Mouse (Mus musculus): ENCODE data around the gene Rsph9. TPM values are rescaled to one million over a fixed set of nuclear protein-coding genes. Genes with fewer than 3 reads are reported as not detected.

Rsph9 gene
- polyA plus RNA-seq, 1 experiment from 2014 or later, result 6.8 TPM

- no peak for ATAC-seq (ENCODE audit: insufficient number of reproducible peaks, insufficient read depth, low FRiP score, low read depth)
- no peaks in the 10 kb centered on the region for H3K9me3 ChIP-seq (ENCODE audit: control insufficient read depth, low read length)
- H3K27ac ChIP-seq (replicated peaks in 1 of 2; ENCODE audit: control insufficient read depth in 1 of 2, insufficient read depth in 1 of 2, low read depth in 2 of 2, low read length in 2 of 2), result no peak overlapping the region
- H3K36me3 ChIP-seq (ENCODE audit: control insufficient read depth, insufficient read depth, low read length), result no peaks in the 10 kb centered on the region
- WGBS, result 94% methylated on average over 3 of the region's 3 CpGs
- peaks cover 5 to 7% of the 10 kb centered on the region in 2 experiments; a peak in 3 of 4 replicates for H3K4me1 ChIP-seq (ENCODE audit: control insufficient read depth in 2 of 2, insufficient read depth in 2 of 2, low read length in 2 of 2)
- no peak overlapping the region for H3K4me3 ChIP-seq (ENCODE audit: control insufficient read depth in 1 of 2, insufficient read depth in 1 of 2, low read depth in 1 of 2, low read length in 2 of 2)
- no peak overlapping the region for H3K4me2 ChIP-seq (ENCODE audit: low read length)
- H3K27me3 ChIP-seq (ENCODE audit: control insufficient read depth, insufficient read depth, low read length), result no peaks in the 10 kb centered on the region
- no peak overlapping the region for H3K9ac ChIP-seq (ENCODE audit: low read length)
Observed at GRCm38 (mm10) chr17:46139872-46140271, 4.1 kb downstream of the Rsph9 start.

DNA sequence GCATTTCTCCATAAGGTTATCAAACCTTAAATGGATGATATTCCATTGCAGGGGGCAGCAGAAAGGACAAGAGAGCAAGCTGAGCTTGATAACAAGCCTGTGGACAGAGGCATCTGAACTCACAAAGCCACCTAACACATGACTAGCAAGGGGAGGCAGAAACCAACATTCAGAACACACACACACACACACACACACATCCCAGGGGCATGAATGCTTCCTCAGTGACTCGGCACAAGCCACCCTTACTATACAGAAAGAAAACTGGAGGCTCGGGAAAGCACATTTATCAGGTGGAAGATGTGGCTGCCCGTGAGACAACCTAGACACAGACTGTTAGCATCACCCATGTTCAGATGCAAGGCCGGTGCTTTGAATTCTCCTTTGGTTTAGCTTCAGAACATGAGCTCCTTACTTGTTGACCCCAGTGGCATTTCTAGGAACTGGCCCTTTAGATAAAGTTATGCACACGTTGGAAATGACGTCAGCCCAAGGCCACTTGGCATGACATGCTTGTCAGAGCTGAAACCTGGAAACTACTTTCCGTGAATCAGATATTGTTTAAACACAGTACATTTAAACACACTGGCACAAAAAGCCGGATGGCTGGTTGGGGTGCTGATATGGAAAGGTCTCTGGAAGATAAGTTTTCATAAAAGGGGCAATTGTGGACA is 5.3 kb downstream of the Rsph9 start:
- 45% methylated on average over 8 of the region's 8 CpGs for WGBS
- Histone ChIP-seq H3K4me3 (ENCODE audit: control insufficient read depth in 1 of 2, insufficient read depth in 1 of 2, low read depth in 1 of 2, low read length in 2 of 2) (no peak overlapping the region), H3K9me3 (ENCODE audit: control insufficient read depth, low read length) (no peaks in the 10 kb centered on the region), H3K36me3 (ENCODE audit: control insufficient read depth, insufficient read depth, low read length) (no peaks in the 10 kb centered on the region), H3K9ac (ENCODE audit: low read length) (no peak overlapping the region), H3K27ac (replicated peaks in 1 of 2; ENCODE audit: control insufficient read depth in 1 of 2, insufficient read depth in 1 of 2, low read depth in 2 of 2, low read length in 2 of 2) (no peak overlapping the region), H3K27me3 (ENCODE audit: control insufficient read depth, insufficient read depth, low read length) (no peaks in the 10 kb centered on the region), H3K4me2 (ENCODE audit: low read length) (no peak overlapping the region), H3K4me1 (ENCODE audit: control insufficient read depth in 2 of 2, insufficient read depth in 2 of 2, low read length in 2 of 2) (peaks cover 4 to 5% of the 10 kb centered on the region in 2 experiments; a peak in 2 of 4 replicates)
- no peak for ATAC-seq (ENCODE audit: insufficient number of reproducible peaks, insufficient read depth, low FRiP score, low read depth)

DNA sequence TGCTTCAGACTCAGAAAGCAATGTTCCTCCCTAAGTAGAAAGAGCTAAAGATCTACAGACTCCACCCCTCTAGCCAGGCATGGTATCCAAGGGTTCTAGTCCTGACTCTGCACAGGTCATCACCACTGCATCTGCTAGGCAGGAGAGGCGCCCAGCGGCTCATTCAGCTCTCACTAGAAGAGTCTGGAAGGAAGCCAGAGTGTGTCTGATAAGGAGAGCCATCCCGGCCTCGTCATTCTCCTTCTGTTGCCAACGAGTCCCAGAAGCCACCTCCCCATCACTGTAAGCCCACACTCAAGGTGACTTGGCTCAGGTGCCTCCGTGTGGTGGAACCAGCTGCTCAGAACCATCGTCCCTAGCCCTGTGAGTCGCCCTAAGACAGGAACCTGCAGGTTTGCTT is 11.2 kb downstream of the Rsph9 start:
- ATAC-seq (ENCODE audit: insufficient number of reproducible peaks, insufficient read depth, low FRiP score, low read depth), result no peak

GRCm38 (mm10) chr17:46132058-46132718 is 11.8 kb downstream of the Rsph9 start:
- no peak overlapping the region for H3K27ac ChIP-seq (replicated peaks in 1 of 2; ENCODE audit: control insufficient read depth in 1 of 2, insufficient read depth in 1 of 2, low read depth in 2 of 2, low read length in 2 of 2)
- ATAC-seq (ENCODE audit: insufficient number of reproducible peaks, insufficient read depth, low FRiP score, low read depth), result 0 out of 2 replicates have a peak, but pooled peaks have one; percentile 8
- WGBS, result 20% methylated on average over 12 of the region's 12 CpGs

More for the DNA sequence above, 11.2 kb downstream of the Rsph9 start:
- 30% methylated on average over 8 of the region's 8 CpGs for WGBS
- Histone ChIP-seq H3K4me1 (ENCODE audit: control insufficient read depth in 2 of 2, insufficient read depth in 2 of 2, low read length in 2 of 2) (0 out of 4 replicates have a peak, but pooled peaks cover 0 to 4% of the 10 kb centered on the region in 2 experiments), H3K27ac (replicated peaks in 1 of 2; ENCODE audit: control insufficient read depth in 1 of 2, insufficient read depth in 1 of 2, low read depth in 2 of 2, low read length in 2 of 2) (no peak overlapping the region), H3K27me3 (ENCODE audit: control insufficient read depth, insufficient read depth, low read length) (no peaks in the 10 kb centered on the region), H3K9ac (ENCODE audit: low read length) (no peak overlapping the region), H3K36me3 (ENCODE audit: control insufficient read depth, insufficient read depth, low read length) (peaks cover 19% of the 10 kb centered on the region), H3K4me3 (ENCODE audit: control insufficient read depth in 1 of 2, insufficient read depth in 1 of 2, low read depth in 1 of 2, low read length in 2 of 2) (no peak overlapping the region), H3K9me3 (ENCODE audit: control insufficient read depth, low read length) (no peaks in the 10 kb centered on the region), H3K4me2 (ENCODE audit: low read length) (no peak overlapping the region)

GRCm38 (mm10) chr17:46129741-46130498 is 14.1 kb downstream of the Rsph9 start:
- no peaks in the 10 kb centered on the region for H3K27me3 ChIP-seq (ENCODE audit: control insufficient read depth, insufficient read depth, low read length)
- no peaks in the 10 kb centered on the region for H3K9me3 ChIP-seq (ENCODE audit: control insufficient read depth, low read length)
- H3K4me3 ChIP-seq (ENCODE audit: control insufficient read depth in 1 of 2, insufficient read depth in 1 of 2, low read depth in 1 of 2, low read length in 2 of 2), result no peak overlapping the region
- H3K4me1 ChIP-seq (ENCODE audit: control insufficient read depth in 2 of 2, insufficient read depth in 2 of 2, low read length in 2 of 2), result 0 out of 4 replicates have a peak, but pooled peaks cover 0 to 4% of the 10 kb centered on the region in 2 experiments
- H3K36me3 ChIP-seq (ENCODE audit: control insufficient read depth, insufficient read depth, low read length), result peaks cover 49% of the 10 kb centered on the region
- H3K27ac ChIP-seq (replicated peaks in 1 of 2; ENCODE audit: control insufficient read depth in 1 of 2, insufficient read depth in 1 of 2, low read depth in 2 of 2, low read length in 2 of 2), result no peak overlapping the region
- no peak overlapping the region for H3K4me2 ChIP-seq (ENCODE audit: low read length)
- ATAC-seq (ENCODE audit: insufficient number of reproducible peaks, insufficient read depth, low FRiP score, low read depth), result 0 out of 2 replicates have a peak, but pooled peaks have one; percentile 48
- H3K9ac ChIP-seq (ENCODE audit: low read length), result no peak overlapping the region
- WGBS, result 68% methylated on average over 13 of the region's 13 CpGs

More at GRCm38 (mm10) chr17:46132058-46132718, 11.8 kb downstream of the Rsph9 start:
- Histone ChIP-seq H3K36me3 (ENCODE audit: control insufficient read depth, insufficient read depth, low read length) (peaks cover 26% of the 10 kb centered on the region), H3K4me1 (ENCODE audit: control insufficient read depth in 2 of 2, insufficient read depth in 2 of 2, low read length in 2 of 2) (0 out of 4 replicates have a peak, but pooled peaks cover 0 to 4% of the 10 kb centered on the region in 2 experiments), H3K4me2 (ENCODE audit: low read length) (no peak overlapping the region), H3K9ac (ENCODE audit: low read length) (no peak overlapping the region), H3K4me3 (ENCODE audit: control insufficient read depth in 1 of 2, insufficient read depth in 1 of 2, low read depth in 1 of 2, low read length in 2 of 2) (no peak overlapping the region), H3K27me3 (ENCODE audit: control insufficient read depth, insufficient read depth, low read length) (no peaks in the 10 kb centered on the region), H3K9me3 (ENCODE audit: control insufficient read depth, low read length) (no peaks in the 10 kb centered on the region)

DNA sequence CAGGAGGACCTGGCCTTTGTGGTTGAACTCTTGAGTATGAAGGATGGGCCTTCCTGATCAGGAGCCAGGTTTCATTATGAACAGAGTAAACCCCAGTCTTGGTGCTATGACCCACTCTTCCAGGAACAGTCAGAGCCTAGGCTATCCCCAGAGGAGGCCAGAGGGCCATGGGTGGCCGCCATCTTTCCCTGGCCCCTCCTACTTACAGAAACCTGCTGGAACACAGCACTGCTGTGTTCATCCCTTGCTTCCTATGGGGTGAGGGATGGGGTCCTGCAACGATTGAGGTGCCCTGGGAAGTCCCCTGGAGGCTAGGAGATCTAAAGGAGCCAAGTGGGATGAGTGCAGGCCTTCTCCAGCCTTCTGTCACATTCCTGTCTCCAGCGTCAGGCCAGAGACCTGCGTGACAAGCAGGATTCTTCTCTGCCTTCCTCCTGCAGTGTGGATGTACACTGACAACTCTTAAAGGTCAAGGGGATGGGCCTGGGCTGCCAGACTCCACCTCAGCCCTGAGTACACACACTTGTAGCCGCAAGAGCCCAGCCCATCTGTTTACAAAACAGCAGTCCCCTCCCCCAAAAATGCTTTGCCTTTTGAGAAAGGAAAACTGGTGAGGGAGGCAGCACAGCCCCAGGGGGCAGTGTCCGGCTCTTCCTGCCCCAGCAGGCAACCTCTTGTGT is 16.1 kb downstream of the Rsph9 start:
- H3K36me3 ChIP-seq (ENCODE audit: control insufficient read depth, insufficient read depth, low read length), result peaks cover 68% of the 10 kb centered on the region
- H3K4me1 ChIP-seq (ENCODE audit: control insufficient read depth in 2 of 2, insufficient read depth in 2 of 2, low read length in 2 of 2), result peaks cover 0 to 9% of the 10 kb centered on the region in 2 experiments; a peak in 1 of 4 replicates
- H3K4me3 ChIP-seq (ENCODE audit: control insufficient read depth in 1 of 2, insufficient read depth in 1 of 2, low read depth in 1 of 2, low read length in 2 of 2), result no peak overlapping the region
- 77% methylated on average over 6 of the region's 6 CpGs for WGBS
- ATAC-seq (ENCODE audit: insufficient number of reproducible peaks, insufficient read depth, low FRiP score, low read depth), result no peak
- H3K27me3 ChIP-seq (ENCODE audit: control insufficient read depth, insufficient read depth, low read length), result no peaks in the 10 kb centered on the region
- H3K9me3 ChIP-seq (ENCODE audit: control insufficient read depth, low read length), result no peaks in the 10 kb centered on the region
- H3K27ac ChIP-seq (replicated peaks in 1 of 2; ENCODE audit: control insufficient read depth in 1 of 2, insufficient read depth in 1 of 2, low read depth in 2 of 2, low read length in 2 of 2), result no peak overlapping the region
- no peak overlapping the region for H3K9ac ChIP-seq (ENCODE audit: low read length)
- no peak overlapping the region for H3K4me2 ChIP-seq (ENCODE audit: low read length)

DNA sequence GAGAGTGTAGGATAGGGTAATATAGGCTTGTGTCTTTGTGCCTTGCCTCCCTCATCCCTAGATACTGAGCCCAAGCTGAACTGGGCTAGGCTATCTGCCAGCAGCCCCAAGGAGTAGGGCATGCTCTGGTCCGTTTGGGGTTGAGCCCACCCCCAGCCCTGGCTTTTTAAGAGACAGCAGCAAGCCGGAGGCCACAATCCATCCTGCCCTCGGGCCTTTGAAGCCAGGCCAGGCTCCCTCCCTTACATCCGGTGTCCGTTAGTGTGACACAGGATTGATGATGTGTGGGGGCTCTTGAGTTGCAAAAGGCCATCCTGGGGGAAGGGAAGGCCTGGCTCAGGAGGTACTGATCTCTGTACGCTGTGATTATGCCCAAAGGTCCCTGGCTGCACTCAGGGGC is 17.4 kb downstream of the Rsph9 start:
- ATAC-seq (ENCODE audit: insufficient number of reproducible peaks, insufficient read depth, low FRiP score, low read depth), result no peak
- WGBS, result 72% methylated on average over 6 of the region's 6 CpGs
- Histone ChIP-seq H3K4me3 (ENCODE audit: control insufficient read depth in 1 of 2, insufficient read depth in 1 of 2, low read depth in 1 of 2, low read length in 2 of 2) (no peak overlapping the region), H3K9ac (ENCODE audit: low read length) (no peak overlapping the region), H3K9me3 (ENCODE audit: control insufficient read depth, low read length) (no peaks in the 10 kb centered on the region), H3K27ac (replicated peaks in 1 of 2; ENCODE audit: control insufficient read depth in 1 of 2, insufficient read depth in 1 of 2, low read depth in 2 of 2, low read length in 2 of 2) (no peak overlapping the region), H3K4me2 (ENCODE audit: low read length) (no peak overlapping the region), H3K36me3 (ENCODE audit: control insufficient read depth, insufficient read depth, low read length) (peaks cover 81% of the 10 kb centered on the region), H3K27me3 (ENCODE audit: control insufficient read depth, insufficient read depth, low read length) (no peaks in the 10 kb centered on the region), H3K4me1 (ENCODE audit: control insufficient read depth in 2 of 2, insufficient read depth in 2 of 2, low read length in 2 of 2) (peaks cover 0 to 5% of the 10 kb centered on the region in 2 experiments; a peak in 1 of 4 replicates)
